Mouse (Mus musculus): ENCODE measurements at regions not wholly inside any gene's neighbourhood (a gene's known extent, or its start where the extent isn't known, plus 50 kb on each side); places are given as distances from the start of the nearest gene placed in this dataset.

- TF ChIP-seq POLR2A (IDR thresholded peaks at IDR 0.05; ENCODE audit: extremely low read depth, insufficient read depth, low read length) (no peak), CTCF (IDR thresholded peaks at IDR 0.05; ENCODE audit: extremely low read depth, insufficient read depth, low read length) (no peak)
Measured at GRCm38 (mm10) chr9:86240896-86241295, 223.9 kb downstream of the Ube2cbp start.
